Mouse (Mus musculus) stomach, embryonic 16.5 days (tissue): ENCODE results near the gene Abcc6. TPM values are rescaled to one million over a fixed set of nuclear protein-coding genes. Genes with fewer than 3 reads are reported as not detected.

Source experiments
- ATAC-seq: fragments of 200-750 bp; cut with Nextera tagmentation; 2 replicates; pipeline ENCODE4 v1.8.0; 2017; ENCODE audit warnings: moderate number of reproducible peaks, moderate TSS enrichment; ENCODE audit not compliant: insufficient read depth, low FRiP score
- H3K27ac ChIP-seq: fragments of 300-500 bp; sonication (generic); 2 replicates; pipeline ENCODE4 v1.5.1; 2014; ENCODE audit warnings: low read length
- H3K27me3 ChIP-seq: fragments of 300-500 bp; sonication (generic); 2 replicates; pipeline ENCODE4 v1.6.1; 2014; ENCODE audit warnings: low read length, control low read depth, mixed read lengths; ENCODE audit not compliant: control insufficient read depth, insufficient read depth
- H3K36me3 ChIP-seq: fragments of 300-500 bp; sonication (generic); 2 replicates; pipeline ENCODE4 v1.6.1; 2014; ENCODE audit warnings: low read length; ENCODE audit not compliant: control insufficient read depth, insufficient read depth
- H3K4me1 ChIP-seq: fragments of 300-500 bp; sonication (generic); 2 replicates; pipeline ENCODE4 v1.6.1; 2014; ENCODE audit warnings: low read length, control low read depth, mixed read lengths; ENCODE audit not compliant: control insufficient read depth, insufficient read depth
- H3K4me2 ChIP-seq: fragments of 300-500 bp; sonication (generic); 2 replicates; pipeline ENCODE4 v1.6.1; 2014; ENCODE audit warnings: low read depth, low read length, mixed read lengths
- H3K4me3 ChIP-seq: fragments of 300-500 bp; sonication (generic); replicated peaks from 2 replicates; pipeline ENCODE4 v1.5.1; 2014; ENCODE audit warnings: mild to moderate bottlenecking, low read length
- H3K9ac ChIP-seq: fragments of 300-500 bp; sonication (generic); 2 replicates; pipeline ENCODE4 v1.6.1; 2014; ENCODE audit warnings: low read length
- H3K9me3 ChIP-seq: fragments of 300-500 bp; sonication (generic); replicated peaks from 2 replicates; pipeline ENCODE4 v1.6.1; 2016; ENCODE audit warnings: low read length, control low read depth; ENCODE audit not compliant: control insufficient read depth
- WGBS: fragments of 180-500 bp; shearing (Covaris S2); extraction: QIAGEN DNeasy Blood & Tissue Kit; methylation state at CpG from one replicate; pipeline ENCODE4 v1.1.7; 2014; 5-methylcytosine and 5-hydroxymethylcytosine counted together
- polyA plus RNA-seq: library from polyadenylated mRNA; unstranded; fragments of >200 nt; fragmentation: Nextera tagmentation; extraction: Ambion mirVana; gene quantifications from 2 replicates; pipeline ENCODE4 v1.2.1, GENCODE M21; 2015

Gene Abcc6
- polyA plus RNA-seq, 1 experiment from 2014 or later = 1.6 TPM

DNA sequence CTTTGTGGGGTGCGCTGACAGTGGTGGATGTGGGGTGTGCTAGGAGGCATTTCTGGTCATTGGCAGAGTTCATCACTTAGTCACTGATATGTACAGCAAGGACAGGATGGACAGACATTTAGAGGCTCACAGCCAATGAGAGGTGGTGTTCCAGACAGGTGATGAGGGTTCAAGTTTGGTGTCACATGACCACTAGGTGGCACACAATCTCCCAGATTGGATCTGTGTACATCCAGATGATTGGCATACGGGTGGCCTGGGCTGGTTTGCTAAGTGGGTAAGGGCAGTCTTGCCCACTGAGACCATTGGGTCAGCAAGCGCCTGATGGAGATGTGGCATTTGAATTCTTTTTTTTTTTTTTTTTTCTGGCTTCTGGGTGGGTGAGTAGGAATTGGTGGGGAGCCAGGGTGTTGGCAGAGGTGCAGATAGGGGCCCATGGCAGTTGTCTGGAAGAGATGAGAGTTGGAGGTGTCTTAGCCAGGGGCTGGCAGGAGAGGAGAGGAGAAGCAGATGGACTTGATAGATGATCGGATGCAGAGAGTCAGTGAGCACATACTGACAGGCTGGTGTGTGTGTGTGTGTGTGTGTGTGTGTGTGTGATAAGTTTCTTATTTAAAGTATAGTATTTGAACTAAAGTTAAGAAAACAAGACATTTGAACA, 22.2 kb upstream of the Abcc6 start:
- Histone ChIP-seq H3K9ac (no peak overlapping the region), H3K4me3 (no peak overlapping the region), H3K27me3 (no peaks in the 10 kb centered on the region), H3K4me2 (no peak overlapping the region), H3K36me3 (peaks cover 10% of the 10 kb centered on the region), H3K9me3 (no peaks in the 10 kb centered on the region), H3K27ac (no peak overlapping the region), H3K4me1 (no peaks in the 10 kb centered on the region)
- WGBS = 83% methylated on average over 4 of the region's 4 CpGs
- ATAC-seq = no peak

DNA sequence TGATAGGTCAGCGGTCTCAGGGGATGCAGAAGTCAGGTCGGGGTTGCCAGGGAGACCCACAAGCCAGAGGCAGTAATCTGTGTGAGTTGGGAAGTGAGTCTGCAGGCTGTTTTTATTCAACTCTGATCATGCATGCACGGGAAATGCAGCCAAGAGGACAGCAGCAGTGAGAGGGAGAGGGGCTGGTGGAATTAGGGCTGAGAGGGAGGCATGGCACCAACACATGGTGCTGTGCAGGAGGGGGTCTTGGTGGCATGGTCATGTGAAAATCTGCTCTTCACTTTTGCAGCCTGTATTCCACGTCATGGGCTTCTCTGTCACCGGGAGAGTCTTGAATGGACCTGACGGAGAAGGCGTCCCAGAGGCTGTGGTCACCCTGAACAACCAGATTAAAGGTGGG, 19.9 kb upstream of the Abcc6 start:
- ATAC-seq = no peak
- H3K27me3 ChIP-seq = no peaks in the 10 kb centered on the region
- H3K4me3 ChIP-seq = no peak overlapping the region
- no peak overlapping the region for H3K4me2 ChIP-seq
- WGBS = 94% methylated on average over 7 of the region's 7 CpGs
- no peaks in the 10 kb centered on the region for H3K4me1 ChIP-seq
- H3K27ac ChIP-seq = no peak overlapping the region
- H3K9me3 ChIP-seq = no peaks in the 10 kb centered on the region
- H3K36me3 ChIP-seq = peaks cover 16% of the 10 kb centered on the region
- no peak overlapping the region for H3K9ac ChIP-seq

GRCm38 (mm10) chr7:46047873-46048562, 17.9 kb upstream of the Abcc6 start:
- no peak overlapping the region for H3K27ac ChIP-seq
- peaks cover 16% of the 10 kb centered on the region for H3K36me3 ChIP-seq
- no peak overlapping the region for H3K4me3 ChIP-seq
- no peak overlapping the region for H3K9ac ChIP-seq
- H3K4me2 ChIP-seq = no peak overlapping the region
- H3K27me3 ChIP-seq = no peaks in the 10 kb centered on the region
- WGBS = 87% methylated on average over 13 of the region's 13 CpGs
- peak; percentile 61 for ATAC-seq
- H3K4me1 ChIP-seq = no peaks in the 10 kb centered on the region
- H3K9me3 ChIP-seq = no peaks in the 10 kb centered on the region

GRCm38 (mm10) chr7:46045882-46046281, 15.8 kb upstream of the Abcc6 start:
- Histone ChIP-seq H3K4me1 (no peaks in the 10 kb centered on the region), H3K9me3 (no peaks in the 10 kb centered on the region), H3K9ac (no peak overlapping the region), H3K27me3 (no peaks in the 10 kb centered on the region), H3K27ac (no peak overlapping the region), H3K4me3 (no peak overlapping the region), H3K36me3 (peaks cover 16% of the 10 kb centered on the region), H3K4me2 (no peak overlapping the region)
- 91% methylated on average over 11 of the region's 11 CpGs for WGBS
- ATAC-seq = no peak

DNA sequence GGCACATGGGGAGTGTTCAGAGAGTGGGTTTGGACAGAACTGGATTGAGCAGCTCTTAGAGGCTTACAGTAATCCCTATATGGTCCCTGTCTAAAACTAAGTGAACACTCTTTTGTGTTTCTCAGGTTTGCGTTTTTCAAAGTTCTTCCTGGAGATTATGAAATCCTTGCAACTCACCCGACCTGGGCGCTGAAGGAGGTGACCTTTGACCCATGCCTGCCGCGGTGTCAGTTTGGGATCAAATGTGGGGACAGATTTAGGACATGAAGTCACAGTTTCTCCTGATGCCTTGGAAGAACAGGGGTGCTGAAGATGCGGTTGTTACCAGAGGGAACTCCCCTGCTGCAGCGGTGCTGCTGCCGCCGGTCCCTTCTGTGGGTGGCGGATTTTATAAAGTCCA, 14.0 kb upstream of the Abcc6 start:
- Histone ChIP-seq H3K9ac (no peak overlapping the region), H3K27me3 (no peaks in the 10 kb centered on the region), H3K4me1 (no peaks in the 10 kb centered on the region; the same call in 1 of the 2 replicates), H3K36me3 (peaks cover 12% of the 10 kb centered on the region), H3K4me3 (no peak overlapping the region), H3K4me2 (no peak overlapping the region), H3K27ac (no peak overlapping the region), H3K9me3 (no peaks in the 10 kb centered on the region)
- ATAC-seq = no peak
- 90% methylated on average over 10 of the region's 10 CpGs for WGBS

GRCm38 (mm10) chr7:46039873-46040272, 9.8 kb upstream of the Abcc6 start:
- peak overlapping the region; percentile 25; the same call in 1 of the 2 replicates for H3K27ac ChIP-seq
- H3K4me2 ChIP-seq = no peak overlapping the region
- 35% methylated on average over 2 of the region's 2 CpGs for WGBS
- no peak overlapping the region for H3K4me3 ChIP-seq
- peaks cover 2% of the 10 kb centered on the region for H3K4me1 ChIP-seq
- ATAC-seq = no peak
- no peaks in the 10 kb centered on the region for H3K9me3 ChIP-seq
- H3K27me3 ChIP-seq = no peaks in the 10 kb centered on the region
- H3K9ac ChIP-seq = no peak overlapping the region
- peaks cover 7% of the 10 kb centered on the region for H3K36me3 ChIP-seq

GRCm38 (mm10) chr7:46037433-46037832, 7.3 kb upstream of the Abcc6 start:
- WGBS = 80% methylated on average over 6 of the region's 6 CpGs
- Histone ChIP-seq H3K4me1 (peaks cover 10% of the 10 kb centered on the region), H3K27ac (no peak overlapping the region), H3K9me3 (no peaks in the 10 kb centered on the region), H3K27me3 (no peaks in the 10 kb centered on the region), H3K4me2 (no peak overlapping the region), H3K36me3 (peaks cover 7% of the 10 kb centered on the region; the same call in 1 of the 2 replicates), H3K9ac (no peak overlapping the region), H3K4me3 (no peak overlapping the region)
- ATAC-seq = no peak

DNA sequence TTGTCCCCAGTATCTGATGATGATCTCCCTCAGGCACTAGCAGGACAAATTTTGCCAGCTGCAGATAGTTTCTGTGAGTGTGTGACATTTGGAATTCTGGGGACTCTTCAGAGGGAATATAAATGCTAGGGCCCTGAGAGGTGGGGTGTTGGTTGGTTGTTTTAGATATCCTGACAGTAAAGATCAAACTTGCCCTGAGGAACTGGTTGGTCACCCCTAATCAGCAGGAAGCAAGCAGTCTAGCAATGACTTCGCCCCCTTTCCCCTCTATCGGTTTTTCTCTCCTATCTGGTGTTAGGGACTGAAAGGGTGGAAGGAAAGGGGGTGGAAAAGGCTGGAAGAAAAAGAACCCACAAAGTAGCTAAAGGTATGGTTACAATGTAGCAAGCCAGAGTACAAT, 5.4 kb upstream of the Abcc6 start:
- ATAC-seq = no peak
- H3K36me3 ChIP-seq = no peaks in the 10 kb centered on the region
- H3K9me3 ChIP-seq = no peaks in the 10 kb centered on the region
- no peak overlapping the region for H3K9ac ChIP-seq
- H3K4me2 ChIP-seq = no peak overlapping the region
- 64% methylated on average over 2 of the region's 2 CpGs for WGBS
- no peak overlapping the region for H3K4me3 ChIP-seq
- no peak overlapping the region for H3K27ac ChIP-seq
- H3K4me1 ChIP-seq = peaks cover 10% of the 10 kb centered on the region
- H3K27me3 ChIP-seq = no peaks in the 10 kb centered on the region

- Histone ChIP-seq H3K36me3 (no peaks in the 10 kb centered on the region), H3K4me3 (peak overlapping the region; percentile 85; the same call in 1 of the 2 replicates), H3K4me2 (peak overlapping the region; percentile 92; the same call in 1 of the 2 replicates), H3K9ac (peak overlapping the region; percentile 89; the same call in 1 of the 2 replicates), H3K27ac (no peak overlapping the region), H3K4me1 (peaks cover 10% of the 10 kb centered on the region), H3K9me3 (no peaks in the 10 kb centered on the region), H3K27me3 (no peaks in the 10 kb centered on the region)
- WGBS = 72% methylated on average over 2 of the region's 2 CpGs
- ATAC-seq = no peak
Observed at GRCm38 (mm10) chr7:46034991-46035390, 4.9 kb upstream of the Abcc6 start.
